Comparison of ENCODE assay signal across 9 mouse cellular contexts in genomic region chr2:32963544-32963943, GRCm38 (mm10). TPM values are rescaled to one million over a fixed set of nuclear protein-coding genes. Genes with fewer than 3 reads are reported as not detected.
DNase-seq lines count a peak whose midpoint lies in the region; ATAC-seq and TF ChIP-seq lines count a peak whose summit lies in the region.
"Had no signal": no experiment of that assay in that cellular context is flagged by ENCODE, and none has a peak within 500 bp of the region (broad histone marks: within the 10 kb centered on the region; RNA-seq: fewer than 3 reads in every experiment).

No protein-coding gene starts in this region.

- peak overlapping the region; percentile 96 for H3K4me3 ChIP-seq in gastrocnemius, adult 2 months
- H3K4me3 ChIP-seq in forebrain, embryonic 12.5 days (replicated peaks): peak overlapping the region; percentile 64
- H3K4me3 ChIP-seq in liver, embryonic 12.5 days: peak overlapping the region; percentile 86

- H3K36me3 ChIP-seq in forebrain, embryonic 12.5 days (replicated peaks): peaks cover 26% of the 10 kb centered on the region
- peaks cover 31% of the 10 kb centered on the region for H3K36me3 ChIP-seq in liver, embryonic 12.5 days

- WGBS in forebrain, embryonic 12.5 days: 71% methylated on average over 4 of the region's 4 CpGs
- WGBS in liver, embryonic 12.5 days (ENCODE audit: insufficient replicate concordance): 34% methylated on average over 4 of the region's 4 CpGs

- peak overlapping the region; percentile 92 for H3K4me2 ChIP-seq in forebrain, embryonic 12.5 days
- H3K4me2 ChIP-seq in liver, embryonic 12.5 days: peak overlapping the region; percentile 96

- intact Hi-C loops in gastrocnemius, adult 2 months (cut with DNase I): loop anchor here (5.0 kb wide), 1 partner anchor 504 kb away; the partner anchor contains the start of gene Zbtb43
- intact Hi-C loops in gastrocnemius, postnatal 36 days (cut with DNase I): no loop called here

- H3K27ac ChIP-seq in gastrocnemius, adult 2 months: no peak overlapping the region
- H3K27ac ChIP-seq in forebrain, embryonic 12.5 days: no peak overlapping the region
- H3K27ac ChIP-seq in liver, embryonic 12.5 days: peak overlapping the region; percentile 94

- TF ChIP-seq CTCF in gastrocnemius, adult 2 months (IDR thresholded peaks at IDR 0.05): no peak

- H3K9me3 ChIP-seq in forebrain, embryonic 12.5 days: no peaks in the 10 kb centered on the region
- H3K9me3 ChIP-seq in liver, embryonic 12.5 days (replicated peaks): no peaks in the 10 kb centered on the region

- no peak for DNase-seq in gastrocnemius, adult 2 months
- no peak for DNase-seq in gastrocnemius, postnatal 36 days
- peak; percentile 46 for DNase-seq in 416B (ENCODE audit: low read depth)
- DNase-seq in ovary, postnatal 36 days (ENCODE audit: low spot score): no peak
- no peak for DNase-seq in urinary bladder, postnatal 14 days (ENCODE audit: low spot score)
- no peak for DNase-seq in spleen, postnatal 4 days (ENCODE audit: low spot score in 2 of 2)
- DNase-seq: gastrocnemius, postnatal 14 days had no signal

- no peak for ATAC-seq in forebrain, embryonic 12.5 days (ENCODE audit: low FRiP score)
- ATAC-seq in liver, embryonic 12.5 days: no peak

- H3K27me3 ChIP-seq in forebrain, embryonic 12.5 days: no peaks in the 10 kb centered on the region
- H3K27me3 ChIP-seq in liver, embryonic 12.5 days (replicated peaks): no peaks in the 10 kb centered on the region

- peaks cover 61% of the 10 kb centered on the region for H3K4me1 ChIP-seq in forebrain, embryonic 12.5 days
- peaks cover 73% of the 10 kb centered on the region for H3K4me1 ChIP-seq in liver, embryonic 12.5 days

- H3K9ac ChIP-seq in forebrain, embryonic 12.5 days: peak overlapping the region; percentile 93; the same call in 1 of the 2 replicates
- H3K9ac ChIP-seq in liver, embryonic 12.5 days: peak overlapping the region; percentile 94

RNA-seq across cellular contexts. Expression of gene Lrsam1, which starts 2.1 kb away (rescaled TPM):
- 10 to 100 TPM in 1 of 2 experiments, 1 to 10 TPM in 1; 9.9 to 14.1 TPM for total RNA-seq in gastrocnemius, adult 2 months (2021)
- total RNA-seq in gastrocnemius, postnatal 36 days (2021): 1 to 10 TPM; 9.1 to 9.4 TPM
- 16.6 and 18.2 TPM in 2 replicates for polyA plus RNA-seq in forebrain, embryonic 12.5 days (2016; fragmentation: Nextera tagmentation; extraction: Ambion mirVana)
- 3.5 and 4.4 TPM in 2 replicates for polyA plus RNA-seq in liver, embryonic 12.5 days (2016; fragmentation: Nextera tagmentation; extraction: Ambion mirVana)

RNA-seq across cellular contexts. Expression of gene Rpl12, which starts 2.2 kb away (rescaled TPM):
- 10 to 100 TPM; 80.6 to 90.3 TPM for total RNA-seq in gastrocnemius, adult 2 months (2021)
- total RNA-seq in gastrocnemius, postnatal 36 days (2021): 10 to 100 TPM; 45.3 to 75.3 TPM
- polyA plus RNA-seq in forebrain, embryonic 12.5 days (2016; fragmentation: Nextera tagmentation; extraction: Ambion mirVana): 115 and 128 TPM in 2 replicates
- polyA plus RNA-seq in liver, embryonic 12.5 days (2016; fragmentation: Nextera tagmentation; extraction: Ambion mirVana): 171 and 174 TPM in 2 replicates

RNA-seq across cellular contexts. Expression of gene Slc2a8, which starts 18.3 kb away (rescaled TPM):
- 10 to 100 TPM in 1 of 2 experiments, 1 to 10 TPM in 1; 8.1 to 11.2 TPM for total RNA-seq in gastrocnemius, adult 2 months (2021)
- total RNA-seq in gastrocnemius, postnatal 36 days (2021): 1 to 10 TPM; 9.1 to 10.0 TPM
- 14.4 and 16.3 TPM in 2 replicates for polyA plus RNA-seq in forebrain, embryonic 12.5 days (2016; fragmentation: Nextera tagmentation; extraction: Ambion mirVana)
- polyA plus RNA-seq in liver, embryonic 12.5 days (2016; fragmentation: Nextera tagmentation; extraction: Ambion mirVana): 11.2 and 11.9 TPM in 2 replicates
